Mouse (Mus musculus) frontal cortex, postnatal 10 days (tissue): ENCODE results near the gene Ndufaf1.
"Not testable (repeated sequence)": the region's sequence is repeated elsewhere in the genome, so short reads cannot be mapped to it uniquely, and the experiment has no call there.

Experiments used
- DNase-seq, 2 experiments: peaks; one replicate each; pipeline ENCODE4 v3.0.0; 2022; ENCODE audit warnings: low spot score in 2 of 2, mixed read lengths in 1 of 2

The Ndufaf1 gene

DNA sequence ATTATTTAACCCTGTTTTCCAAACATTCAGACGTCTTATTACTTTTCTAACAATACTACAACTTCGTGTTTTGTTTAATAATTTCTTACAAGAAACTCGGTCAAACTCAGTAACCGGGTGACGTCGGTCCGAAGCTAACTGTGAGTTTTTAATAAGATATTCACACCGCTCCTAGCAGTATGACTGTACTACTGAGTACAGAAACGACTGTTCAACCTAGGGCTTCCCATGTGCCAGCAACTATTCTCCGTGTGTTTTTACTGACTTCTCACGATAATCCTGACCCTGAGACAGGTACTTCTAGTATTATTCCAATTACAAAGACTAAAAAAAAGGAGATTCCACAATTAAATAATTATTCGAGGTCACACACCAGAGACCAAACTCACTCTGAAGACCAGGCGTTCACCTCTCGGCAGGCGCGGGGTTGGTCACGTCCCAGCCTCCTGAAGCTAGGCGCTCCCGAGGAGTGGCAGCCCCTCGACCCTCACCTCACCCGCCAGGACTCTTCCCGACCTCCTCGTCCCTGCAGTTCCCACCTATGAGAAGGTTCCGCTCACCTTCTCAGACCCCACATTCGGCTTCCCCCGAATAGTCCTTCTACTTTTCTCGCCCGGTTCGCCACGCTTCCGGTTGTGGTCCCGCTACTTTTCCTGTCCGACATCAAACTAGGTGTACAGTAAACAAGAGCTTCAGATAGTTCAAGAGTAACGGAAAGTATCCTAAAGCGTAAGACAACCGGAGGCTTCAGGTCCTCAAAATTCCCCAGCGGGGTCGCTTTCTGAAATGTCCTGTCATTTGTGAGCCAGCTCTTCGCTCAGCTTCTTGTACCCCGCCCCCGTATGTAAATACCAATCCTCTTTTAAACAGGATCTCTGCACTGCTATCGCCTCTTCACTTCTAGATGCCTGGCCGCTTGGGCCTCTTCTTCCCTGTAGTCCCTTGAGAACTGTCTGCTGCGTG lies at the start of gene Ndufaf1:
TSS of gene Ndufaf1 (minus strand) at position 608 of the 963 bp plus-strand sequence.
- DNase-seq: peak; percentile 53 to 76

GRCm38 (mm10) chr2:119710011-119710410 lies 47.4 kb upstream of the Ndufaf1 start:
- no peak for DNase-seq

DNA sequence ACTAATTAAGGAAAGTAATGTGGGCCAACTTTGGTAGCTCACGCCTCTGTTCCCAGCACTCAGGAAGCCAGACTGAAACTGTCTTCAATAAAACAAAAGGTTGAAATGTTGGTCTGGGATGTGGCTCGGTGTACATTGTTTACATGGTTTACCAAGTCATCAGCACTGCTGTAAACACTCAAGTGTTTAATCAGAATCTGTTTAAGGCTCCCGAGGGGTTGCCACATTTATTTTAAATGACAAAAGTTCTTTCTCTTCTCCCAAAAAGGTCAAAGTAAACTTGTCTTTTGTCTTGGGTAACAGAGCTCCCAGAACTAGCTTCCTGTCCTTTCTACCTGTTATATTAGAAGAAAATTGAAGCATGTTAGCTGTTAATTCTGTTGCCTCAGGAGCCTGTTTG lies 45.0 kb upstream of the Ndufaf1 start:
- no peak for DNase-seq

DNA sequence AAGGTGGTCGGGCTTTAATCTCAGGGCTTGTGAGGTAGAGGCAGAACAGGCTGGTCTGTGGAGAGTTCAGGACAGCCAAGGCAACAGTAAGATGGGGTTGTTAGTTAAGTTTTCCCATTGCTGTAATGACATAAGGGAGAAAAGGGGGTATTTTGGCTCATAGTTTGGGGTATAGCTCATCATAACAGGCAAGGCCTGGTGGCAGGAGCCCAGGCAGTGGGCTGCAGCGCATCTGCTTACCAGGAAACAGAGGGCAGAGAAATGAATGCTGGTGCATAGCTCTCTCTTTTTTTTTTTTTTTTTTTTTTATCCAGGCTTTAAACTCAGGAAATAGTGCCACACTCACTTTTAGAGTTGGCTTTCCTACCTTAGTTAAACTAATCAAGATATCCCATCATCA lies 40.5 kb upstream of the Ndufaf1 start:
- DNase-seq: no peak

- DNase-seq: no peak
These were observed 37.3 kb upstream of the Ndufaf1 start for GRCm38 (mm10) chr2:119699962-119700361.

GRCm38 (mm10) chr2:119698472-119698871 lies 35.8 kb upstream of the Ndufaf1 start:
- no peak for DNase-seq

GRCm38 (mm10) chr2:119696111-119696510 lies 33.5 kb upstream of the Ndufaf1 start:
- no peak for DNase-seq

- no peak for DNase-seq
These were observed 32.2 kb upstream of the Ndufaf1 start for GRCm38 (mm10) chr2:119694826-119695225.

- DNase-seq: no peak
These were observed 29.5 kb upstream of the Ndufaf1 start for GRCm38 (mm10) chr2:119692003-119692701.

DNA sequence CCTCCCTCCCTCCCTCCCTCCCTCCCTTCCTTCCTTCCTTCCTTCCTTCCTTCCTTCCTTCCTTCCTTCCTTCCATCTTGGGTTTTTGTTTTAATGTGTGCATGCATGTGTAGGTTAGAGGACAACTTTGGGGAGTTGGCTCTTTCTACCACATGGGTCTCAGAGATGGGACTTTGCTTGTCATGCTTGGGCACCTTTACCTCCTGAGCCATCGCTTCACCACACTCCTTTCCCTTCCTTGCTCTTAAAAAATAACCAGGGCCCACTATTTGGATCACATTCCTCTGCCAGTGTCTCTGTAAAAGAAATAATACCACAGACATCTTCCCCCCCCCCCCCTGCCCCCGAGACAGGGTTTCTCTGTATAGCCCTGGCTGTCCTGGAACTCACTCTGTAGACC lies 21.1 kb upstream of the Ndufaf1 start:
- no peak for DNase-seq

- no peak for DNase-seq
These were observed 13.2 kb upstream of the Ndufaf1 start for GRCm38 (mm10) chr2:119675831-119676230.

- DNase-seq: no peak
These were observed 12.7 kb upstream of the Ndufaf1 start for GRCm38 (mm10) chr2:119675215-119675784.

DNA sequence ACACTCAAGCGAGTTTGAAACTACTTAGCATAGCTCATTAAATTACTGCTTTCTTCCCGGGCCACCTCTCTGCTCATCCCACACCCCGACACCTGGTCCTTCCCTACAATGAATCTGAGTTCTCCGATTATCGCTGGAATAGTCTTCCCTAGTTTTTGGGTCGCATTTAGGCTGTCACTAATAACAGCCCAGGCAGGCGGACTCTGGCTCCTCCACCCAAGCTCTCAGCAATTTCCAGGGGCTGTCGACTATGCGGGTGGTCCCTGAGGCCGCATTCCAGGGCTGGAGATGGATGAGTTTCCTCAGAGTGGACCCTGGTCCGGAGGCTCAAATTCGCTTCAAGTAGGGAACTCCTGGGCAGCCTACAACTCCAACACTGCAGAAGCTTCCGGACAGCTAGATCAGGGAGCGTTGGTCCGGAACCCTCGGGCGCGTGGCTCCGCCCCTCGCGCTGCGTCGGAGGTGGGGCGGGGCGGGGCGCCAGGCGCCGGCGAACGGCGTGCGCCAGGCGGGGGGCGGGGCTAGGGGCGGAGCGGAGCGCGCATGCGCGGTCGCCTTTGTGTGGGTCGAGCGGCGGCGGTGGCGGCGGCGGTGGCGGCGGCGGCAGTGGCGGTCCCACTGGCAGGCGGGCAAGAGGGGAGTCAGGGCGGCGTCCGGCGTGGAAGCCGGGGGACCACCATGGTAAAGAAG lies 12.0 kb upstream of the Ndufaf1 start, which contains the start of gene Rtf1:
TSS of gene Rtf1 (plus strand) at position 544 of the 690 bp plus-strand sequence.
- DNase-seq: peak; percentile 85 to 94

DNA sequence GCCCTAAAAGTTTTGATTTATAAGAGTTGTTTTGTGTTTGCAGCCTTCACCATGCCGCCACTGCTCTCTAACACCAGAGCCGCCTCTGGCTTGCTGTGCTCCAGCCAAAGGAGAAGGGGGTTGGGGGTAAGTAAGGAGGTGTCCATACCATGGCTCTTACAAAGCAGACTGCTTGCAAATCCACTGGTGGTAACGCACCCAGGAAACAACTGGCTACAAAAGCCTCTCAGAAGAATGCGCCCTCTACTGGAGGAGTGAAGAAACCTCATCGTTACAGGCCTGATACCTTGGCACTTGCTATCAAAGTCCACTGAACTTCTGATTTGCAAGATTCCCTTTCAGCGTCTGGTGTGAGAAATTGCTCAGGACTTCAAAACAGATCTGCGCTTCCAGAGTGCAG lies 6.4 kb upstream of the Ndufaf1 start:
- no peak for DNase-seq

- DNase-seq: not testable (repeated sequence)
These were observed 3.1 kb upstream of the Ndufaf1 start for GRCm38 (mm10) chr2:119665744-119666143.

DNA sequence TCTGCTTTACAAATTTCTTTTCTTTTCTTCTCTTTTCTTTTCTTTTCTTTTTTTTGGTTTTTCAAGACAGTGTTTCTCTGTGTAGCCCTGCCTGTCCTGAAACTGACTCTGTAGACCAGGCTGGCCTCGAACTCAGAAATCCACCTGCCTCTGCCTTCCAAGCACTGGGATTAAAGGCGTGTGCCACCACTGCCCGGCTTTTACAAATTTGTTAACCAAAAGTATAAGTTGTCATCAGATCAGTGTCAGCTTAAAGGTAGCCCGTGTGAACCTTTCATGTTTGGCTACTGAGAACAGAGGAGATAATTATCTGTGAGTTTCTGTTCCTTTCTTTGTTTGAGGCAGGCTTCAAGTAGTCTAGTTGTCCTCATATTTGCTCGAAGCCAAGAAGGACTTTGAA lies 18.4 kb downstream of the Ndufaf1 start:
- no peak for DNase-seq

- DNase-seq: no peak
These were observed 21.3 kb downstream of the Ndufaf1 start for GRCm38 (mm10) chr2:119641214-119641912.

- DNase-seq: no peak
These were observed 25.8 kb downstream of the Ndufaf1 start for GRCm38 (mm10) chr2:119636781-119637180.

DNA sequence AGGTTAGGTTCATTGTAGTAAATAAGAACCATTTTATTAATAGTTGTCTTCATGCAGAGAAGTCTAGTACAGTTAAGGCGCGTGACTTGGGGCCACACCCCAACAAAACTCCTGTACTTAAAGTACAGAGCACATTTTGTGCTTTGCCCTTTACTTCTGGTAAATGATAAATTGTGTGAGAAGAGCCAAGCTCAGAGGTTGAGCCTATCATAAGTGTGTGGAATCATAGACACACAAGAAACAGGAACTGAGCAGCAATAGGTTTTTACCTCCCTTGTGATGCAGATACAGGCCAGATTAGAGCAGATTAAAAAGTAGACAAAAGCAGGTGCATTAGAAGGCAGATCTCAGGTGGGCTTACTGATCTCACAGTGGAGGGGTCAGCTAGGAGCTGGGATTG lies 41.3 kb downstream of the Ndufaf1 start:
- DNase-seq: no peak

- not testable (repeated sequence) for DNase-seq
These were observed 43.6 kb downstream of the Ndufaf1 start for GRCm38 (mm10) chr2:119619002-119619401.
